Mouse (Mus musculus): ENCODE results near the gene Hnf4a.

The Hnf4a gene

DNA sequence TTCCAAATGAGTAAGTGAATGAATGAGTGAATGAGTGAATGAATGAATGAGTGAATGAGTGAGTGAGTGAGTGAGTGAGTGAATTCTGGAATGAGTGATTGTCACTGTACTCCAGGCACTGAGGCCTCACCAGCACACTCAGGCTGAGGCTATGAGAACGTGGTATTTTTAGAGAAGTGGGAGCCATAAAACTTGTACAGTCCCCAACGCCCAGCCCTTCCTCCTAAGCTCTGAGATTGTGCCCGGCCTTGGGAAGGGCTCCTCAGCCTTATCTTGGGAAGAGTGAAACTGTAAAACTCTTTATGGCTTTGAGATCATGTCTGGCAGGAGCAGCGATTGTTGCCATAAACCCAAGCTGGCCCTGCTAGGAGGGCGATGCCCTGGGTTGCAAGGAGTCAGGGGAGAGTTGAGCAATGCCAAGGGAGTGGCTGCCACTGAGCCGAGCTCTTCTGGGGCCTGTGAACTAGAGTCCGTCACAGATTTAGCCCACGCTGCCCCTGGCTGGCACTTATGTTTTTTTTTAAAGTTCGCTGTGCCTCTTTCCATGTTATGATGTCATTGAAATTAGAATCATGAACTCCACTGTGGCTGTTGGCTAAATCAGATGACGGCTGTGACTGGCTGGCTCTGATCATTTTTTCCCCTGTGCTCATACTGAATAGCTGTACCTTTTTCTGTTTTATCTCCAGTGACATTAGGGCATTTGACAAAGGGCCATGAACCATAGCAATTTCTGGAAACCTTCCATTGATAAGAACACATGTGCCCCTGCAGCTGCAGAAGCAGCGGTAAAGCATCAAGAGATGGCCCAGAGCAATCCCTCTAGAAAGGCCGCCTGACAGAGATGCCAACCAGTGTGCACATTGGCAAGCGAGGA is 73.7 kb downstream of the Hnf4a start:
- in situ Hi-C loops (cut with MboI; ENCODE audit: low pct_unique_long_range_greater_than_20kb in 1 of 2, low sequenced_read_pairs in 2 of 2, unreplicated experiment in 1 of 2): no loop called here

DNA sequence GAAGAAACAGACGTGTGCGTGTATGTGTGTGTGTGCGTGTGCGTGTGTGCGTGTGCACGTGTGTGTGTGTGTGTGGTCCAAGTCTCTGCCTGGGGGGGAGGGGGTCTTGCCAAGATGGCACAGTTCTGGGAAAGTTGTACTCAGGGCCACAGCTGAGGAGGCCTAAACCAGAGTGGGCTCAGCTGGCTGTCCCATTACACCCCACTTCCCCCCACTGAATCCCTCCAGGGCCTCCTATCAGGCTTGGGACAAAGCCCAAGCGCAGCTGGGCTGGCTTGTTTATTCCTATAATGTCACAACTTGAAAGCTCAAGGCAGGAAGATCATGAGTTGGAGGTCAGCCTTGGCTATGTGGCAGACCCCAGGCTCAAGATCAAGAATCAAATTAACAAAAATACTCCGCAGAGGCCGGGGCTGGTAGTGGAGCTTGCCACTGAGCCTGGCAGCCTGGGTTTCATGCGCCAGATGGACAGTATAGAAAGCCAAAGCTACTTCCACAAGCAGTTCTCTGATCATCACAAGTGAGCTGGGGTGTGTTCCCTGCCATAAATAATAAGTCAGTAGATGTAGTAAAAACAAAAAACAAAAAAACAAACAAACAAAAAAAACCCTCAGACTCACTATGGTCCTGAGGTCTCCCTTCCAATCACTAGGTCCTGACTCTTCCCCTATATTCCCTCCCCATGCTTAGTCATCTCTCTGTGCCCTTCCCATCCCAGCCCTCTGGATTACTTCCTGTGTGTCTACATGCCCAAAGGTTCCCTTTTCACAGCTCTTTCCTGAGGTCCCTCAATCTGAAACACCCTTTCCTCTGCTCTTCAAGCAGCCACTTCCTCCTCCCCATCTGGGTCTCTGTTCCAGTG is 76.8 kb downstream of the Hnf4a start:
- in situ Hi-C loops (cut with MboI; ENCODE audit: low pct_unique_long_range_greater_than_20kb in 1 of 2, low sequenced_read_pairs in 2 of 2, unreplicated experiment in 1 of 2): no loop called here

DNA sequence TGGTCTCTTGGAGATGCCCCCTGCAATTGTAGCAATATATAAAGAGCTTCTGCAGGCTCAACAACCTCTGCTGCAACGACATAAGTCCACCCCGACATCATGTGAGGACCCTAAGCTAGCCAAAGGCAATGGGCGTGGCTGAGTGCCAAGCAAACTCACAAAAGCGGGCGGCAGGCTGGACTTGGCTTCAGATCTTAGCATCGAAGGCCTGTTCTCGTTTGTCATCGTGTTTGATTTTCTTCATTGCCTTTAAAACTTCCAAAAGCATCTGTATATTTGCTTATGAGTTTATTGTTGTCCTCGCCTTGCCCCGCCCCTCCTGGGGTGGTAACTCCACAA is 77.4 kb downstream of the Hnf4a start:
- in situ Hi-C loops (cut with MboI; ENCODE audit: low pct_unique_long_range_greater_than_20kb in 1 of 2, low sequenced_read_pairs in 2 of 2, unreplicated experiment in 1 of 2): no loop called here

DNA sequence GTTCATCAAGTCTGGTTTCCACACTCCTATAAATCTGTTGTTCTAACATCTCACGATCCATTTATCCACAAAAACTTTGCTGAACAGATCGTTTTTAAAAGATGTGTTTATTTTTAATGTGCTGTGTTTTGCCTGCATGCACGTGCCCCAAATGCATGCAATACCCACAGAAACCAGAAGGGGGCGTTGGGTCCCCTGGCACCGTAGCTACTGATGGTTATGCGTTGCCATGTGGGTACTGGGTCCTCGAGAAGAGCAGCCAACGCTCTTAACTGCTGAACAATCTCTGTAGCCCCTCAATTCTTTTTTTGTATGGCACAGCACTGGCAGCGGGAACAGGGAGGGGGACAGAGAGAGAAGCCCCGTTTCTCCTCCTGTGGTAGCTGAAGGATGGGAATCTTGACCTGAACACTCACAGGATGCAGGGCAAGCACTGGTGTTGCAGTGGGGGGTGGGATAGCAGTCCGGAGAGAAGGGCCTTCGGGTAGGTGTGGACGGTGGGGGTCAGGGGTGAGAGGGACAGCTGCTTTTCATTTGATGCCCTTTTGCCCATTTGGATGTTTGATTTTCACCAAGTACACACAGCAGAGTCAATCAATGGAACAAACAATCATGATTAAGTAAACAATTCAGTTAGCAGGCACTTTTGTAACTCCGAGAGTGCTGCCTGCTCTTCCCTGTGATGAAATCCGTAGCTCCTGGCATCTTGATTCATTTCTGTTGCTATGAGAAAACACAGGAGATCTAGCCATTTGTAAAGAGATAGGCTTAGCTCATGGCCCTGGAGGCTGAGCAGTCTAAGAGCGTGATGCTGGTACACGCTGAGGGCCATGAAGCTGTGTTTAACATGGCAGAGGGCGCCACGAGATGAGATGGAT is 80.0 kb downstream of the Hnf4a start:
- in situ Hi-C loops (cut with MboI; ENCODE audit: low pct_unique_long_range_greater_than_20kb in 1 of 2, low sequenced_read_pairs in 2 of 2, unreplicated experiment in 1 of 2): no loop called here

DNA sequence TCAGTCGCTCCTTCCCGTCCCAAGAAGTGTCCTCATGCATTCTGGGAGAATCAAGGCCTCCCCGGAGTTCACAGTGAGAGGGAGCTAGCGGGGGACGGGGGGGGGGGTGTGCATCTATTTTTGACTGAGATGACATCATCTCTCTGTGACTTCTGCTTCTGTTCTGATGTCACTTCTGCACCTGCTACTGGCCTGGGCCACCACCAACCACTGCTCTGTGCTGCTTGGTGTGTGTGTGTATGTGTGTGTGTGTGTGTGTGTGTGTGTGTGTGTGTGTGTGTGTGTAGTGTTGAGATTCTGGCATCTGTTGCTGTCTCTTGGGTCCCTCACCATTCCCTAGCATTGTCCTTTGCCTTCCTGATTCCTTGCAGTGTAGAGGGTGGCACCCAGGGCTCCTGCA is 80.9 kb downstream of the Hnf4a start:
- in situ Hi-C loops (cut with MboI; ENCODE audit: low pct_unique_long_range_greater_than_20kb in 1 of 2, low sequenced_read_pairs in 2 of 2, unreplicated experiment in 1 of 2): no loop called here

DNA sequence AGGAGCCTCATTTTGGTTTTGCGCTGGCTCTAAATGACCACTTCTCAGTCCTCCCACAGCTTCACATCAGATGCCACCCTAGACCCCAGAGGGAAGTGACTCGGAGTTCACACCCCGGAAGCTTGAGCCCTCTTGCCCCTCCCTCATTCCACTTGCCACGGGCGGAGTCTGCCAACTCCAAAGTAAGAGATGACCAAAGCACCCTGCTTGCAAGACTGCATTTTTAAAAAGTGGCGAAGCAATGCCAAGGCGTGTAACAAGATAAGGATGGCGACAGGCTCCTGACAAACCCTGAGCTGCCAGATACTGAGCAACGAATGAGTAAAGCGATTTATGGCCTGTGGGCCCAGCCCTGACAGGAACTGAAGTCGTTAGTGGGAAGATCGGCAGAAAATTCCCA is 83.6 kb downstream of the Hnf4a start:
- in situ Hi-C loops (cut with MboI; ENCODE audit: low pct_unique_long_range_greater_than_20kb in 1 of 2, low sequenced_read_pairs in 2 of 2, unreplicated experiment in 1 of 2): no loop called here

DNA sequence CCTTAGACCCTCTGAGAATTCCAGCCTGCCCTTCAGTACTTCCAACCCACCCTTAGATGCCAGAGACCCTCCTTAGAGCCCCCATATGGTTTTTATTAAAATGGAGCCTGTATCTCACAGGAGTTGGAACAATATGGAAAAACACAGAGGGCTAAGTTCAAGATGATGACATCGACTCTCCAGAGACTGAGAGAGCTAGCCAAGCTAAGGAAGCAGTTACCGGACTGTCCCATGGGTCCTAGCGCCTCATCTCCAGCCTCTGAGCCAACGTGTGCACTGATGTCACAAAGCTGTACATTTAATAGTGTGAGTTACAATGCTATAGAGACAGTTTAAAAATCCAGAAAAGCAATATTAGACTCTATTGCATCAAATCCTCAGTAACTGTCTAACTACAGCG is 84.4 kb downstream of the Hnf4a start:
- in situ Hi-C loops (cut with MboI; ENCODE audit: low pct_unique_long_range_greater_than_20kb in 1 of 2, low sequenced_read_pairs in 2 of 2, unreplicated experiment in 1 of 2): no loop called here

DNA sequence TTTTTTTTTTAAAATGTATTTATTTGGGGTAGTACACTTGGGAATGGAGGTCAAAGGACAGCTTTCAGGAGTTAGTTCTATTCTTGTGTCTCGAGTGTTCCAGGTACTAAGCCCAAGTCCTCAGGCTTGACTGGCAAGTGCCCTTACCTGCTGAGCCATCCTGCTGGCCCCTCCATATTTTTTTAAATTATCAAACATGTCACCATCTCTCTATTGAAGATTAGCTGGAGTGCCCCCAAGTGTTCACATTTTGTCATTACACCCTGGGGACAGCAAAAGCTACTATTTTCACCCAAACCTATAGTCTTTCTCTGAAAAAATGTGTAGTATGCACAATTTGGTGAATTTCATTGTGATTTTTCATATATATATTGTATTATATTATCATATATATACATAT is 85.5 kb downstream of the Hnf4a start:
- in situ Hi-C loops (cut with MboI; ENCODE audit: low pct_unique_long_range_greater_than_20kb in 1 of 2, low sequenced_read_pairs in 2 of 2, unreplicated experiment in 1 of 2): no loop called here

DNA sequence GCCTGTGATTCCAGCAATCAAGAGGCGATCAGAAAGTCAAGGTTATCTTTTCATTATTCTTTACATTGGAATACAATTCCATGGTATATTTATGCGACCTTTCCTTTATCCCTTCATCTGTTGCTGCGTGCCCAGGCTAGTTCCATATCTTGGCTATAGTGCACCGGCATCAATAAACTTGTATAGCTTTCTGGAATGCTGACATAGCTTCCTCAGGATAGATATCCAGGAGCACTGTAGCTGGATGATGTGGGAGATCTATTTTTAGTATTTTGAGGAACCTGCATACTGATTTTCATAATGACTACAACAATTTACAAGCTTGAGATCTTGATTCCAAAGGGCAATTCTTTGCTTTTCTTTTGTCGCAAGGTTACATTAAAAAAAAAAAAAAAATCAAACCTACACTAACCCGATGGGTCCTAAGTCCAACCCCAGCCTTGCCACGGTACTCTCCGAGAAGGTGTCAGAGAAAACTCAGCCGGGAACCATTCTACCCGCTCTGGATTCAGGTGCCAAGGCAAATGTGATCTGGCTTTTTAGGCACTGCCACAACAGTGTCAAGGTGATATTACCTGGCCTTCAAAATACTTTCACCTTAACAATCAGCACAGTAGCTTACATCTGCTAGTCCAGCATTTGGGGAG is 87.2 kb downstream of the Hnf4a start:
- in situ Hi-C loops (cut with MboI; ENCODE audit: low pct_unique_long_range_greater_than_20kb in 1 of 2, low sequenced_read_pairs in 2 of 2, unreplicated experiment in 1 of 2): no loop called here

DNA sequence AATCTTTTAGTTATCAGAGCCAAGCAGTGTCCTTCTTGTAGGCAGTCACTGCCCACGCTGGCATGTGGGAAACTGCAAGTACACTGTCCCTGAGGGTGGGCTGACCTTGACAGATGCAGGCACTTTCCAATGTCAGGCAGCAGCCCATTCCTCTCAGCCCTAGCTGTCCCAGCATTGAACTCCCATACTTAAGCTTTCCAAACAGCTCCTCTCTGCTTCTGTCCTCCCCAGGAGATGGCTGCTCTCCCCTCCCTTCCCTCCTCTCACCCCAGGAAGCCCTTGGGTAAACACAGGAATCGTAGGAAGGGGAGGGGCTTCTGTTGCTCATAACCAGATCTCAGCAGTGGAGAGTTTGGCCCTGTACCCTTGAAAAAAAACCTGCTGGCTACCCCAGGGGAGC is 88.5 kb downstream of the Hnf4a start:
- in situ Hi-C loops (cut with MboI; ENCODE audit: low pct_unique_long_range_greater_than_20kb in 1 of 2, low sequenced_read_pairs in 2 of 2, unreplicated experiment in 1 of 2): loop anchor here in 1 of 2 experiments (5.0 kb wide), 1 partner anchor 122 kb away; no protein-coding TSS in a partner anchor

DNA sequence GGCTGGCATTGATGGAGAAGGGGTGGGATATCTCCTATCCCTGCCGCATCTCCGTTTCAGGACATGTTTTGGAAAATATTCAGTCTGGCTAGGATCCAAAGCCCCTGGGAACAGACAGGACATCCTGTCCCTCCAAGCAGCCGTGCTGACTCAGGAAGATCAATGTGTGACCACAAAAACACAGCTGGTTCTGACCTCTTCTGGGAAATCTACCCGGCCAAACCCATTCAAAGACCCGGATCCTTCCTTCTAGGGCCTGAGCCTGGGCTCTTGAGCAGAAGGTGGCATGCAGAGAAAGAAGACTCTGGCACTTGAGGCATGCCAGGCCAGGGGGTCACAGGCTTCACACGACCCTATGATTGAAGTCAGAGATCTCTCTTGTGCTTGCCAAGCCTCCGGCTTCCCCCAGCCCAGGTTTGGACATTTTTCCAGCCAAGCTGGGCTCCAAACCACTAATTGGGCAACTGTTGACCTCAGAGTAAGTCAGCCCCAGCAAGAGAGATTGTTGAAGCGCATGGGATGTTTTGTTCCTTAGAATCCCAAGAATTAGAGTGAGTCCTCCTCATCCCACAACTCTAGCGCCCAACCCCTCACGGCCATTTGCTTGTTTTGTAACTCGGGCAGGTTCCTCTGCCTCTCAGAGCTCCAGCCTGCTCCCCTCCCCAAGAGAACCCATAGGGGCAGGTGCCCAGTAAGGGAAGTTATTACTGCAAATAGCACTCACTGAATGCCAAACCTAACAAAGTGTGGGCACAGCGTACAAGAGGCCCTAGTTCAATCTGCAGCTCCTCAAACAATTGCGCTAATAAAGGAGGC is 89.7 kb downstream of the Hnf4a start:
- in situ Hi-C loops (cut with MboI; ENCODE audit: low pct_unique_long_range_greater_than_20kb in 1 of 2, low sequenced_read_pairs in 2 of 2, unreplicated experiment in 1 of 2): loop anchor here in 1 of 2 experiments (5.0 kb wide), 1 partner anchor 121 kb away; no protein-coding TSS in a partner anchor

DNA sequence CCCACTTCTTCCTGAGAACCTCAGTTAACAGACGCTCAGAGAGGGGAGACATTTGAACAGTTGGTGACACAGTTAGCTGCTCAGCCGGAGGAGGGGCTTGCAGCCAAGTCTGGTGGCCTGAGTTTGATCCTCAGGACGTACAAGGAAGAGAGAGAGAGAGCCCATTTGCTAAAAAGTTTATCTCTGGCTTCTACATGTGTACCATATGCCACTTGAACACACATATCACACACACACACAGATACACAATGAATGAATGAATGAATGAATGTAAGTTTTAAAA is 90.2 kb downstream of the Hnf4a start:
- in situ Hi-C loops (cut with MboI; ENCODE audit: low pct_unique_long_range_greater_than_20kb in 1 of 2, low sequenced_read_pairs in 2 of 2, unreplicated experiment in 1 of 2): loop anchor here in 1 of 2 experiments (5.0 kb wide), 1 partner anchor 120 kb away; no protein-coding TSS in a partner anchor

DNA sequence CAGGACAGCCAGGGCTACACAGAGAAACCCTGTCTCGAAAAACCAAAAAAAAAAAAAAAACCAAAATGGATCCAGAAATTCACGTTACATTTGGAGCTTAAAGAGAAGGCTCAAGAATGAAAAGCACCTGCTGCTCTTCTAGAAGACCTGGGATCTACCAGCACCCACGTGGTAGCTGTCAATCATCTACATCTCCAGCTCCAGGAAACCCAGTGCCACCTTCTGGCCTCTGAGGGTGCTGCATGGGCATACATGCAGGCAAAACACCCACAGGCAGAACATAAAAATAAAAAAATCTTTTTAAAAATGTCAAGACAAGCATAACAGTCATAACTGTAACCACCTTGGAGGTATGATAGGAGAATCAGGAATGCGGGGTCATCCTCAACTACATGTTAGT is 91.1 kb downstream of the Hnf4a start:
- in situ Hi-C loops (cut with MboI; ENCODE audit: low pct_unique_long_range_greater_than_20kb in 1 of 2, low sequenced_read_pairs in 2 of 2, unreplicated experiment in 1 of 2): loop anchor here in 1 of 2 experiments (5.0 kb wide), 1 partner anchor 120 kb away; no protein-coding TSS in a partner anchor

DNA sequence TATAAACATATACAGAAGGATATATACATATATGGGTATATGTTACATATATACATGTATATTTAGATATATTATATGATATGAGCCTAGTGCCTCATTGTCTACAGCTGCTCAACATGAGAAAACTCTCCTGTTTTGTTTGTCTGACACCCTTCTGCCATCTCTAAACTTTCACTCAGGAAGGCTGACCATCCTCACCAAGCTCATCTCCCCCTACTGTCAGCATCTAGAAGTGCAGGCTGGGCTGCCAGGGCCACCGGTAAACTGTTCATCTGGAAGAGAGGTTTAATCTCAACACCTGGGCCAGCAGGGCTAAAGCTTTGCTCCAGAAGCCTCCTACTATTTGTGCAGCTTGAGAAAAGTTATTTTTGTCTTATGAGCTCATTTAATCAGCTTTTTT is 92.6 kb downstream of the Hnf4a start:
- in situ Hi-C loops (cut with MboI; ENCODE audit: low pct_unique_long_range_greater_than_20kb in 1 of 2, low sequenced_read_pairs in 2 of 2, unreplicated experiment in 1 of 2): loop anchor here in 1 of 2 experiments (5.0 kb wide), 1 partner anchor 118 kb away; no protein-coding TSS in a partner anchor

DNA sequence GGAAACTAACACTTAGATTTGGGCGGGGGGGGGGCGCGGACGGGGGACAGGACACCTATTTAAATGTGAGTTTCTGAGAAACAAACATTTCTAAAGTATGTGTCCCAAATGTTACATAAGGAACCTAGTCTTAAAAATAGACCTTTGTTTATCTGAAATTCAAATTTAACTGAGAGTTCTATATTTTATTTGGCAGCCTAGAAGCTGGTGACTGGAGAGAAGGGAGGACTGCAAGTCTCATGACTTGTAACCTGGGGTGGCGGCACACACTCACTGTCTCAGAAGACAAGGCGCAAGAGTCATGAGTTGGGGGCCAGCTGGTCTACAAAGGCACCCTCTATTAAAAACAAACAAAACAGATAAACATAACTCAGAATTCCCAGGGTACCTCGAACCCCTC is 94.5 kb downstream of the Hnf4a start:
- in situ Hi-C loops (cut with MboI; ENCODE audit: low pct_unique_long_range_greater_than_20kb in 1 of 2, low sequenced_read_pairs in 2 of 2, unreplicated experiment in 1 of 2): no loop called here

DNA sequence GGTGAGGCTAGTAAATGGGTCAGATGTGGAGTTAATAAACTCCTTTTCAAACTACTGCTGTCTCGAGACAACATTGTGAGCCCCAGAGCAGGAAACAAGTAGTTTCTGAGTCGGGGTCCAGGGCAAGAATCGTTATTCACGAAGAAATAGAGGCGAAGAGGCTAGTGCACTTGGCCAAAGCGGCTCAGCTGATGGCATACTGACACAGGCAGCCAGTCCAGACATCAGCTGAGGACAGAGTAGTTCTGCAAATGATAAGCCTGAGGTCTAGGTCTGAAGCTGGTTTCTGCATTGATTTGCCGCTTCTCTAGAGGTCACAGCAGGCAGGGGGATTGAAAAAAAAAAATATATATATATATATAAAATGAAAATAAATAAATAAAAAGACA is 95.1 kb downstream of the Hnf4a start:
- in situ Hi-C loops (cut with MboI; ENCODE audit: low pct_unique_long_range_greater_than_20kb in 1 of 2, low sequenced_read_pairs in 2 of 2, unreplicated experiment in 1 of 2): no loop called here

DNA sequence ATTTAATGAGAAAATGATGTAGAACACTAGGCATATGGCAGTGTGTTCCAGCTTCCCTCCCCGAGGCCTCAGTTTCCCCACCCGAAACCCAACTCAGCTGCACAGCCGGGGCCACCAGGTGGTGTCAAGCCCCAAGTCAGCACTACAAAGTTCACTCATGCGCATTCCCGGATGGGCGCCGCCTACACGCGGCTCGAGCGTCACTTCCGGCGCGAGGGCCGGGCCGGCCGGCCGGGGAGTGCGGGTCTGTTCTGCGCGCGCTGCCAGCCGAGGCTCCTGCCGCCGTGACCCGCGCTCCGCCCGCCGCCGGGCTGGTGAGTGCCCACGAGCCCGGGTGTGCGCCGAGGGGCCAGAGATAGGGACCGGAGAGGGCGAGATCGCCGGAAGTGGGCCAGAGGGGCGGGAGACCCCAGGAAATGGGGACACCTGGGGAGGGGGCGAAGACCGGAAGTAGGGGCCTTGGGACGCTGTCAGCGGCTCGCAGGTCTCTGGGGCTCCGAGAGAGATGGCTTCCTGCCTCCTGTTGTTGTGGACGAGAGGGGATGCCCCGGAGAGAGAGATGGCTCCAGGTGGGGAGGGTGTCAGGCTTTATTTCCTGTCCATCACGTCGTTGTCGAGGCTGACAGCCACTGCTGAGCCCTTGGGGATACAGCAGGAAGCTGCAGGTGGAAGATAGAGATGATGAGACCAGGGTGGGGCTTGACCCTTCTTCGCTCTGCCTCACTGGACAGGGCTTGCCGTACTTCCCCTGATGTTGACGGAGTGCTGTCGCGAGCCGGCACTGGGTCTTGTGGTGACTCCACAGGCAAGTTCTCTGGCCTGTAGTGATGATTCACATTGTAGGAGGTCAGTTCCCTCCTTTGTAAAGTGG is 95.7 kb downstream of the Hnf4a start, which contains the start of gene Ttpal:
Ttpal (plus strand) TSS at position 214 of the 871 bp plus-strand sequence.
- in situ Hi-C loops (cut with MboI; ENCODE audit: low pct_unique_long_range_greater_than_20kb in 1 of 2, low sequenced_read_pairs in 2 of 2, unreplicated experiment in 1 of 2): no loop called here
